Mouse (Mus musculus): Measurements from ENCODE around the gene Arel1. TPM values are rescaled to one million over a fixed set of nuclear protein-coding genes. Genes with fewer than 3 reads are reported as not detected.

The Arel1 gene
- polyA plus RNA-seq, 1 experiment from 2014 or later, result 16.8 TPM

- no peak overlapping the region for H3K27ac ChIP-seq
- peaks cover 82% of the 10 kb centered on the region for H3K36me3 ChIP-seq
- no peaks in the 10 kb centered on the region for H3K4me1 ChIP-seq
- no peaks in the 10 kb centered on the region for H3K9me3 ChIP-seq (replicated peaks)
- no peaks in the 10 kb centered on the region for H3K27me3 ChIP-seq (ENCODE audit: low read depth, poor library complexity, severe bottlenecking)
- H3K4me3 ChIP-seq, result no peak overlapping the region
- no peak for DNase-seq (ENCODE audit: low spot score)
- 77% methylated on average over 4 of the region's 4 CpGs for WGBS
These were observed 26.4 kb downstream of the Arel1 start for GRCm38 (mm10) chr12:84944150-84944812.

- WGBS, result 90% methylated on average over 21 of the region's 21 CpGs
- Histone ChIP-seq H3K27me3 (ENCODE audit: low read depth, poor library complexity, severe bottlenecking) (no peaks in the 10 kb centered on the region), H3K4me3 (no peak overlapping the region), H3K27ac (no peak overlapping the region), H3K9me3 (replicated peaks) (no peaks in the 10 kb centered on the region), H3K36me3 (peaks cover 82% of the 10 kb centered on the region), H3K4me1 (no peaks in the 10 kb centered on the region)
- DNase-seq (ENCODE audit: low spot score), result no peak
These were observed 27.4 kb downstream of the Arel1 start for GRCm38 (mm10) chr12:84943006-84943952.

GRCm38 (mm10) chr12:84941717-84942116 is 29.0 kb downstream of the Arel1 start:
- Histone ChIP-seq H3K36me3 (peaks cover 73% of the 10 kb centered on the region), H3K27me3 (ENCODE audit: low read depth, poor library complexity, severe bottlenecking) (no peaks in the 10 kb centered on the region), H3K27ac (no peak overlapping the region), H3K9me3 (replicated peaks) (no peaks in the 10 kb centered on the region), H3K4me1 (no peaks in the 10 kb centered on the region), H3K4me3 (no peak overlapping the region)
- no peak for DNase-seq (ENCODE audit: low spot score)
- WGBS, result 94% methylated on average over 13 of the region's 13 CpGs

GRCm38 (mm10) chr12:84940343-84940742 is 30.4 kb downstream of the Arel1 start:
- Histone ChIP-seq H3K4me3 (no peak overlapping the region), H3K27me3 (ENCODE audit: low read depth, poor library complexity, severe bottlenecking) (no peaks in the 10 kb centered on the region), H3K36me3 (peaks cover 67% of the 10 kb centered on the region), H3K4me1 (no peaks in the 10 kb centered on the region), H3K27ac (no peak overlapping the region), H3K9me3 (replicated peaks) (no peaks in the 10 kb centered on the region)
- DNase-seq (ENCODE audit: low spot score), result no peak
- 94% methylated on average over 7 of the region's 7 CpGs for WGBS

GRCm38 (mm10) chr12:84939117-84939516 is 31.6 kb downstream of the Arel1 start:
- H3K36me3 ChIP-seq, result peaks cover 67% of the 10 kb centered on the region
- no peaks in the 10 kb centered on the region for H3K4me1 ChIP-seq
- no peaks in the 10 kb centered on the region for H3K27me3 ChIP-seq (ENCODE audit: low read depth, poor library complexity, severe bottlenecking)
- WGBS, result 95% methylated on average over 7 of the region's 7 CpGs
- DNase-seq (ENCODE audit: low spot score), result no peak
- no peaks in the 10 kb centered on the region for H3K9me3 ChIP-seq (replicated peaks)
- H3K27ac ChIP-seq, result no peak overlapping the region
- H3K4me3 ChIP-seq, result no peak overlapping the region

GRCm38 (mm10) chr12:84935343-84935742 is 35.4 kb downstream of the Arel1 start:
- 87% methylated on average over 5 of the region's 5 CpGs for whole genome bisulfite sequencing

GRCm38 (mm10) chr12:84932210-84932609 is 38.5 kb downstream of the Arel1 start:
- H3K36me3 ChIP-seq, result peaks cover 73% of the 10 kb centered on the region
- H3K9me3 ChIP-seq (replicated peaks), result no peaks in the 10 kb centered on the region
- no peaks in the 10 kb centered on the region for H3K27me3 ChIP-seq (ENCODE audit: low read depth, poor library complexity, severe bottlenecking)
- H3K4me3 ChIP-seq, result no peak overlapping the region
- no peak for DNase-seq (ENCODE audit: low spot score)
- H3K4me1 ChIP-seq, result no peaks in the 10 kb centered on the region
- 93% methylated on average over 6 of the region's 6 CpGs for WGBS
- H3K27ac ChIP-seq, result no peak overlapping the region

More at GRCm38 (mm10) chr12:84935343-84935742, 35.4 kb downstream of the Arel1 start:
- Histone ChIP-seq H3K27me3 (ENCODE audit: low read depth, poor library complexity, severe bottlenecking) (no peaks in the 10 kb centered on the region), H3K27ac (no peak overlapping the region), H3K9me3 (replicated peaks) (no peaks in the 10 kb centered on the region), H3K4me1 (no peaks in the 10 kb centered on the region), H3K4me3 (no peak overlapping the region), H3K36me3 (peaks cover 69% of the 10 kb centered on the region)
- DNase-seq (ENCODE audit: low spot score), result no peak

- Histone ChIP-seq H3K27ac (no peak overlapping the region), H3K27me3 (ENCODE audit: low read depth, poor library complexity, severe bottlenecking) (no peaks in the 10 kb centered on the region), H3K4me1 (no peaks in the 10 kb centered on the region), H3K4me3 (no peak overlapping the region), H3K36me3 (peaks cover 84% of the 10 kb centered on the region), H3K9me3 (replicated peaks) (no peaks in the 10 kb centered on the region)
- no peak for DNase-seq (ENCODE audit: low spot score)
- WGBS, result 95% methylated on average over 6 of the region's 6 CpGs
These were observed 44.2 kb downstream of the Arel1 start for GRCm38 (mm10) chr12:84926542-84926941.

- Histone ChIP-seq H3K27me3 (ENCODE audit: low read depth, poor library complexity, severe bottlenecking) (no peaks in the 10 kb centered on the region), H3K9me3 (replicated peaks) (no peaks in the 10 kb centered on the region), H3K36me3 (peaks cover 86% of the 10 kb centered on the region), H3K4me1 (no peaks in the 10 kb centered on the region), H3K27ac (no peak overlapping the region), H3K4me3 (no peak overlapping the region)
- 93% methylated on average over 5 of the region's 5 CpGs for WGBS
- DNase-seq (ENCODE audit: low spot score), result no peak
These were observed 46.4 kb downstream of the Arel1 start for GRCm38 (mm10) chr12:84924324-84924723.

GRCm38 (mm10) chr12:84921881-84922419 is 48.8 kb downstream of the Arel1 start:
- DNase-seq (ENCODE audit: low spot score), result no peak
- peaks cover 82% of the 10 kb centered on the region for H3K36me3 ChIP-seq
- no peak overlapping the region for H3K4me3 ChIP-seq
- no peak overlapping the region for H3K27ac ChIP-seq
- H3K27me3 ChIP-seq (ENCODE audit: low read depth, poor library complexity, severe bottlenecking), result no peaks in the 10 kb centered on the region
- no peaks in the 10 kb centered on the region for H3K9me3 ChIP-seq (replicated peaks)
- no peaks in the 10 kb centered on the region for H3K4me1 ChIP-seq
- 92% methylated on average over 8 of the region's 8 CpGs for WGBS

GRCm38 (mm10) chr12:84918809-84919208 is 51.9 kb downstream of the Arel1 start:
- Histone ChIP-seq H3K4me3 (no peak overlapping the region), H3K9me3 (replicated peaks) (no peaks in the 10 kb centered on the region), H3K27ac (no peak overlapping the region), H3K4me1 (peaks cover 12% of the 10 kb centered on the region), H3K36me3 (peaks cover 58% of the 10 kb centered on the region), H3K27me3 (ENCODE audit: low read depth, poor library complexity, severe bottlenecking) (no peaks in the 10 kb centered on the region)
- 86% methylated on average over 6 of the region's 6 CpGs for WGBS
- DNase-seq (ENCODE audit: low spot score), result no peak

GRCm38 (mm10) chr12:84917799-84918198 is 52.9 kb downstream of the Arel1 start:
- Histone ChIP-seq H3K9me3 (replicated peaks) (no peaks in the 10 kb centered on the region), H3K27ac (no peak overlapping the region), H3K4me1 (peaks cover 19% of the 10 kb centered on the region), H3K4me3 (no peak overlapping the region), H3K27me3 (ENCODE audit: low read depth, poor library complexity, severe bottlenecking) (no peaks in the 10 kb centered on the region), H3K36me3 (peaks cover 50% of the 10 kb centered on the region)
- WGBS, result 86% methylated on average over 3 of the region's 3 CpGs
- DNase-seq (ENCODE audit: low spot score), result no peak

- no peak for DNase-seq (ENCODE audit: low spot score)
- 91% methylated on average over 5 of the region's 5 CpGs for WGBS
- H3K27me3 ChIP-seq (ENCODE audit: low read depth, poor library complexity, severe bottlenecking), result no peaks in the 10 kb centered on the region
These were observed 55.7 kb downstream of the Arel1 start for GRCm38 (mm10) chr12:84914959-84915358.

More at GRCm38 (mm10) chr12:84914959-84915358, 55.7 kb downstream of the Arel1 start:
- H3K27ac ChIP-seq, result no peak overlapping the region
- peaks cover 23% of the 10 kb centered on the region for H3K36me3 ChIP-seq
- H3K9me3 ChIP-seq (replicated peaks), result no peaks in the 10 kb centered on the region
- peaks cover 21% of the 10 kb centered on the region for H3K4me1 ChIP-seq
- H3K4me3 ChIP-seq, result no peak overlapping the region
